Mouse (Mus musculus): ENCODE results near the gene RPS10-NUDT3.

RPS10-NUDT3 gene

GRCm38 (mm10) chr17:27634871-27635574, at the start of gene RPS10-NUDT3:
TSS of gene RPS10-NUDT3 (minus strand) at chr17:27635222.
- DNase-seq: peak; percentile 95

GRCm38 (mm10) chr17:27678924-27679813, 44.1 kb upstream of the RPS10-NUDT3 start:
- DNase-seq: peak; percentile 84

GRCm38 (mm10) chr17:27677756-27678155, 42.7 kb upstream of the RPS10-NUDT3 start:
- no peak for DNase-seq

GRCm38 (mm10) chr17:27676270-27676669, 41.2 kb upstream of the RPS10-NUDT3 start:
- DNase-seq: no peak

DNA sequence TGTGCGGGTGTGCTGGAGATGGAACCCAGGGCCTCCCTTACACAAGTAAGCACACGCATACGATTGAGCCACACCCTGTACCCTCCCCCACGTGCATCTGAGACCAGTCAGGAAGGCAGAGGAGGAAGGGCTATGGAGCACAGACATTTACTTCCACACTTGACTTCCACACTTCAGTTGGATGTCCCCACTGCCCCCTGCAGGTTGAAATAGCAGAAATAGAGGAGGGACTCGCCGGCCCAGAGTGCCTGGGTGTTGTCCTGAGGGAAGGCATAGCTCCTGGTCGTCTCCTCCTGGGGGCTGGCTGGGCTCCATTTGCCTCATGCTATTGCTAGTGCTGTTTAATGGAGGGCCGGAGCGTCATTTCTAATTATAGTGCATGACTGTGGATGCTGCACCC, 40.4 kb upstream of the RPS10-NUDT3 start:
- no peak for DNase-seq

DNA sequence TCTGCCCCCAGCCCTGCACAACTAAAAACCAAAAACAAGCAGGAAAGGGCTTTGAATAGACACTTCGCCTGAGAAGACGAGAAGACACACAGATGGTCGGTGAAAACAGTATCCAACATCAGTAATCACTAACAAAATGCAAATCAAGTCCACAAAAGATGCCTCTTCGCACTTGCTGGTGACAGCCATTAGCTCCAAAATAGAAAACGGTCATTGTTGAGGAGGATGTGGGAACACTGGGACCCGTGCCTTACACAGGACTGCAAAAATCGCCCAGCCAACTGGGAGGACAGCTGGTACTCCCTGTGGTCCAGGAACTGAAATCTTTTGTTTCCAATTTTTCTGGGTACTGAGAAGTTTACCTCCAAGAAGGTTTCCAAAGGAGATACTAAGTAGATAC, 38.9 kb upstream of the RPS10-NUDT3 start:
- no peak for DNase-seq

DNA sequence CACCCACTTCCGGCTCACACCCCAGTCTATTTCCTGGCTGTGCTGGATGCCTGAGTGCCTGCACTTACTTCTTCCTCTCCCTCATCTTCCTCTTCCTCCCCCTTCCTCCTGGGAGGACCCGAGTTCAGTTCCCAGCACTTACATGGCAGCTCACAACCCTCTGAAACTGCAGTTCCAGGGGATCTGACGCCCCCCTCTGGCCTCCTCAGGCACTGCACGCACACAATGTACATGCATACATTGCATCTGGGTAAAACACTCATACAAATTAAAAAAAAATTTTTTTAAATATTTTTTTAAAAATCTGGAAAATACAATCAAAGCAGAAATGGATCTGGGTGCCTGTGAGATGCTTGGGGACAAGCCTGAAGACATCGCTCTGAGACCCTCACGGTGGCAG, 36.7 kb upstream of the RPS10-NUDT3 start:
- no peak for DNase-seq

DNA sequence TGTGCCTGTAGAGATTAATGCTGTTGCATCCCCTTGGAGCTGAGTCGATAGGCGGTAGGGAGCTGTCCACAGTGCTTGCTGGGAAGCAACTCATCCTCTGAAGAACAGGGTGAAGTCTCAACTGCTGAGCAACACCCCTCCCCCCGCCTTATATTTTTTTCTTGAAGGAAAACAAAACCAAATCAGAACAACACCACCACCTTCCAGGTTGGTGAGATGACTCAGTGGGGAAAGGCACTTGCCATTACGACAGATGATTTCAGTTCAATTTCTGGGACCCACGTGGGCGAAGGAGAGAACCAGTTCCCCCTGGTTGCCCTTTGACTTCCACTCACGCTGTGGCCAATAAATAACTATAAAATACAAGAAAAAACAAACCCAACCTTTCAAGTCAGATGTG, 23.7 kb upstream of the RPS10-NUDT3 start:
- DNase-seq: no peak

DNA sequence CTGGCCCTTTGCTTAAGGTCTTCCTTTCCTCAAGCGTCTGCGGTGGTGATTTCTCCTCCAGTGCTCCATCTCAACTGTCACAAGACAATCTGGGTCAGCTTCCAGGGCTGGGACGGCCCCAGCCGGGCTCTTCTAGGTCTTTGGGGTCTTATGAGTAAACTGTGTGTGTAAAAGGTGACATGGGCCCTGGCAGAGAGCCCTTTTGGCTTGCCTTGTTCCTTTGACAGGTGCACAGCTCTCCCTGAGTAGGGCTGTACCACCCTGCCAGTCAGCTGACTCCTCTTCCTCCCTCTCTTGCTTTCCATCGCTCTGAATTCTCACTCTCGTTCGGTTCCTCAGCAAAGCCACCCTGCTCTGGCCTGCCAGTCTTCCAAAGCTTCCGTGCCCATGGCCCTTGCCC, 22.1 kb upstream of the RPS10-NUDT3 start:
- DNase-seq: no peak

DNA sequence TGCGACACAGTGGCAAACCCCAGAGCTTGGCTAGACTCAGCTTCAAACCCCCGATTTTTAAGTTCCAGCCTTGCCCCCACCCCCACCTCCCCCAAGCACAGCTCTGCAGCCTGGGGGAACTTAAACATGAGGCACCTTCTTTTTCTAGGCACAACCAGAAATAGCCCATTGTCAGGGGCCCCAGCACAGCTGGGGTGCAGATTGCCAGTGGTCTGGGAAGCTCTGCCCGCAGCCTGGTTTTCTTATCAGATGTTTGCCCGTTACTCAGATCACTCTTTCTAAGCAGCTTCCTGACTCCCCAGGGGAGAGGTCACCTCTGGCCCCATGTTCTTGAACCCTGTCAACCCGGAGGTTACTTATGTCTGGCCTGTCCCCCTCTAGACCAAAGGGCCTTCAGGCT, 21.4 kb upstream of the RPS10-NUDT3 start:
- no peak for DNase-seq

DNA sequence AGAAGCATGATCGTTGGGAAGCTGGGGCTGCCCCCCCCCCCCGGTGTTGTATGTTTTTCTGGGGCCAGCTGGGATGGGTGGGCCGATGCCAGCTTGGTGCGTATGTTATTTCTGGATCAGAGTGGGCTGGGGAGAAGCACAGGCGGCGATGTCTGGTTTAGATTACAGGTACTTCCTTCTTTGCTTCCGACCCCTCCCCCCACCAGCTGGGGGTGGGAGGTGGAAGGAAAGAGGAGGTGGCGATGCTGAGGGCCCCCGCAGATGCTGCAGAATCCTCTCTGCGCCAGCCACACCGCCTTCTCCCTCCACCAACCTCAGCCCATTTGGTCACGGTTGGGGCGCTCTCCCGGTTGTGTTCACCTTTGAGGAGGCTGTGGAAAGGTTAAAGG, 21.0 kb upstream of the RPS10-NUDT3 start:
- peak; percentile 41 for DNase-seq

GRCm38 (mm10) chr17:27655089-27656010, 20.3 kb upstream of the RPS10-NUDT3 start, which contains the start of gene Pacsin1:
TSS of gene Pacsin1 (plus strand) at chr17:27655509.
- peak; percentile 85 for DNase-seq

- no peak for DNase-seq
These were observed 18.4 kb upstream of the RPS10-NUDT3 start for GRCm38 (mm10) chr17:27653253-27653959.

GRCm38 (mm10) chr17:27652046-27652790, 17.2 kb upstream of the RPS10-NUDT3 start:
- DNase-seq: no peak

GRCm38 (mm10) chr17:27650586-27650985, 15.6 kb upstream of the RPS10-NUDT3 start:
- DNase-seq: no peak

GRCm38 (mm10) chr17:27650160-27650559, 15.1 kb upstream of the RPS10-NUDT3 start:
- DNase-seq: peak; percentile 68

DNA sequence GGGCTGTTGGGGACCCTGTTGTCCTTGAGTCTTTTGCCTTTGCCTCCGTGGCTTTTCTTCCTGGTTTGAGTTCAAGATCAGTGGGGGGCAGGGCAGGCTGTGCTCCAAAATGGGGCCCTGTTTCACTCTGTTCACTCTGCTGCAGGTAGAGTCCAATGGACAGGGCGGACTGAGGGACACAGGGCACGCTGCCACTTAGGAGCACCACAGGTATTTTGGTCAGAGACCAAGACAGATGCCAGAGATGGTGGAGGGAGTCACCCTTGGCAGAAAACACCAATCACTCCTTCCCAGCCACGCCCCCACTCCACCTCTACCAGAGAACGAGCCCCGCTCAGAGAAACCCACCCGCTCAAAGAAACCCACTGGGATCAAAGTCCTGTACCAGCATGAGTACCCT, 10.8 kb upstream of the RPS10-NUDT3 start:
- DNase-seq: no peak

GRCm38 (mm10) chr17:27644572-27644971, 9.6 kb upstream of the RPS10-NUDT3 start:
- no peak for DNase-seq

GRCm38 (mm10) chr17:27643756-27644155, 8.7 kb upstream of the RPS10-NUDT3 start:
- peak; percentile 37 for DNase-seq

- peak; percentile 84 for DNase-seq
These were observed 8.1 kb upstream of the RPS10-NUDT3 start for GRCm38 (mm10) chr17:27643101-27643500.

DNA sequence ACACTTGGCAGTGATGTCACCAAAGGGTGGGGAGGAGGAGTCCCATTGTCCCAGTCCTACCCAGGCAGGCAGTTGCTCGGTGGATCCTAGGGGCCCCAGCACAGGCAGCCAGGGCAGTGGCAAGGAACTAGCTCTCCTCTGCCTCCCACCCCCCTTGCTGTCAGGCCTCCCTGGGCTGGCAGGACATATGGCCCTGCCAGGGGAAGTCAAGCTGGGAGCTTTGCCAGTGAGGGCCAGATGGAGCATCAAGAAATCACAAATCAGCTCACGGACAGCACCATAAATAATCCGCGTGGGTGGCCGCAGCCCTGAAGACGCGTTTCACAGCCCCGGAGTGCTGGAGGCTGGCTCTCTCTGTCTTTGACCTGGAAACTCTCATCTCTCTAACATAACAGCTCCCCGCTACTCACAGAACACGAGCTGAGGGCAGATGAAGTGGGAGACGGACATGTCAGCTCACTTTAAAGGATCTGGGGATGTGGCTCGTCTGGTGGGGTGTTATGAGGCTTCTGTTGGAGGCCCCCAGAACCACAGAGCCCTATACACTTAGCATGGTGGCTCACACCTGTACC, 7.6 kb upstream of the RPS10-NUDT3 start:
- DNase-seq: peak; percentile 96
